Mouse (Mus musculus) spleen, postnatal 4 days (tissue): ENCODE measurements around the gene Gm12355.
A peak's percentile ranks its signal among the peaks of the same experiment; 100 is the strongest.

Experiments
- DNase-seq, 2 experiments: peaks; one replicate each; pipeline ENCODE4 v3.0.0; 2022; ENCODE audit warnings: low spot score in 2 of 2

Gene Gm12355

GRCm38 (mm10) chr11:98603953-98604352, 21.5 kb downstream of the Gm12355 start:
- peak in 1 of 2 experiments; percentile 25 for DNase-seq

GRCm38 (mm10) chr11:98602090-98602690, 23.3 kb downstream of the Gm12355 start:
- peak; percentile 57 to 78 for DNase-seq

DNA sequence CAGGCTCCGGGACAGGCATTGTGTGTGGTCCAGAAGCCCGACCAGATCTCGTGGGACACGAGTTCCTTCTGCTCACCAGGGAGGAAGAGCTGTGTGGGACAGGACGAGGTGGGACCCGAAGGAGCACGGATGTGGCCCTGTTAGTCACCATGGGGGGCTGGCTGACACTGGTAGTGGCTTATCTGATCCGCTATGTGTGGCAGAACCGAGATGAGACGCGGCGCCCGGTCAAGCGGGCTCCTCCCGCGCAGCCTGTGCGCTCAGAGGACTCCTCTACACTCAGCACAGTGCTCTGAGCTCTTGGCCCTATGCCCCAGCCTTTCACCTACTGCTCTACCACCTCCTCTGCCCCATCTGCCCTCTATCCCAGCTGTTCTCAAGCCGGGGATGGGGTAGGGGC, 26.2 kb downstream of the Gm12355 start:
- peak in 1 of 2 experiments; percentile 11 for DNase-seq

- DNase-seq, result peak in 1 of 2 experiments; percentile 11
Observed at GRCm38 (mm10) chr11:98598851-98599290, 26.6 kb downstream of the Gm12355 start.

DNA sequence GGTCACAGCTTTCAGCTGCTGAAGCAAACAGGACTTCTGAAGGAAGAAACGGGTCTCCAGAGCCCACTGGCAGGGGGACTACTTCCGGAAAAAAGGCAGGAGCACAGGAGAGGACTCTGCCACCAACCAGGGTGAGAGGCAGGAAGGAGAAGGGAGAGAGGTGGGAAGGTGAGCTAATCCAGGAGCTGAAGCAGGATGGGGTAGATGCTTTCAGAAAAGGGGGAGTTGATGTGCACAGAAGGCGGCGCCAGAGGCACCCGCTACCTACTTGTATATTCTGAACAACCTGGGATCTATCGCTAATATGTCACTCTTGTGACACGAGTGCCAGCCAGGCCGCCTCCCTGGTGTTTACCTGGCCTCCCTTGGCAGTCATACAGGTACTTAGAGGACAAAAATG, 27.5 kb downstream of the Gm12355 start, which contains the start of gene Lrrc3c:
Gene Lrrc3c, plus strand, starts transcription at position 301 of the 400 bp plus-strand sequence.
- DNase-seq, result no peak

DNA sequence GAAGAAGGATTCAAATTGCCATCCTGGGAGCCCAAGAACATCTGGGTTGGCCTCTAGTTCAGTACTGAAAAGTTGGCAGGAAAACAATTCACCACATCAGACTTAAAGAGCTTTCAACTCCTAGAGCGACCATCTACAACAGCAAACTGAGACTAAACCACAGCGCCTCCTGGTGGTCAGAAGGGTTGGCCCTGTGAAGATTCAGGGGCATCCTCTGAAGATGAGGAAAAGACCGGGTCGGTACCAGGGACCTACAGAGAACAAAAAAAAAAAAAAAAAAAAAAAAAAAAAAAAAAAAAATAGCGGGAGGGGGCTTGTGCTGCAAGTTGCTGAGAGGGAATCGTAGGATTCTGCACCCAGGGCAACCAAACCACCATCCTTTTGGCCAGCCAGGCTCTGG, 28.1 kb downstream of the Gm12355 start:
- peak; percentile 78 to 92 for DNase-seq

- DNase-seq, result no peak
Observed at GRCm38 (mm10) chr11:98595955-98596354, 29.5 kb downstream of the Gm12355 start.

GRCm38 (mm10) chr11:98595473-98595872, 30.0 kb downstream of the Gm12355 start:
- DNase-seq, result no peak

DNA sequence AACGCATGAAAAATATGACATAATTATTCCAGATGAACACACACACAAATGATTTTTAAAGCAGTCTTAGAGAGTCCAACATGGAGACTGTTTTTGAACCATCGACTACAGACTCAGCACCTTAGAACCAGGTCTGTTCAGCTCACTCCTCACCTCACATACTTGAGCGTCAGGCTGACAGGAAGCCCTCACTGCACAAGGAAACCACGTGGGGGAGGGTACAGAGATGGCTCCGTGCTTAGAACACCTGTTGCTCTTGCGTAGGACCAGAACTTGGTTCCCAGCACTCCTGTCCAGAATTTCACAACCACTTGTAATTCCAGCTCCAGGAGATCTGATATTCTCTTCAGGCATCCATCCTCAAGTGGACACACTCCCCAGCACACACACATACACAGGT, 30.4 kb downstream of the Gm12355 start:
- DNase-seq, result no peak

DNA sequence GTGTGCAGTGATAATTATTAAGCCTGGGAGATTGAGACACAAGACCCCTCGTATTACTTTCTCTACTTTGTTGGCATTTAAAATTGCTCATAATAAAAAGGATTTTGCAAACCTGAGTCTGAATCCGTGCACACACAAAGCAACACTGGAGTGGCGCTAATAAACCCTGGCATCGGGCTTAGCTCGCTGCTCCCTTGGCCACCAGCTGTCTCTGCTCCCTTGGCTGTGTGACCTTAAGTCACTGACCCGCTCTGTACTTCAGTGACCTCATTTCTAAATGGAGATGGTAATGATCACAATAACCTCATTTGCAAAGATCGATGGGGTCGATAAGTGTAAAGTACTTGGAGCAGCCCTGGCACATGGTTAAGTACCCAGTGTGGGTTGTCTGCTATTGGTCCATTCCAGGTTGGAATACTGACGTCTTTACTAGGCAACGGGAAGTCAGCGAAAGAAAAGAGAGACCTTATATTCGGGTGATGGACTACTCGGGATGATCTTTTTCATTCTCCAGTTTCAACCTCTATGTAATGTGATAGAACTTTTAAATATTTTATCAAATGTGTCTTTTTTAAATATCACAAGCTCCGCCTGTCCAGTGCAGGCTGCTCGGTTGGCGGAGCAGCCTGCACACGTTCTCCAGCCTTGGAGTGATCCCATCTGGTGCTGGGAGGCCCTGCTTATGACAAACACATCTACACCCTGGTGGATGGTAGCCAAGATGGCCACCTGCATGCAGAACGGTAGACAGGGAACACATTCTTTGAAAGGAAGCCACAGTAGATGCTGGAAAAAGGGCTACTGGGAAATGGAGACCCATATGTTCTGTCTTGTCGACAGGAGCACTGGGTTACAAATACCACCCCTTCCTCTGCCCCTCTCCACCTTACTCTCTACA, 34.7 kb downstream of the Gm12355 start:
- no peak for DNase-seq

- DNase-seq, result no peak
Observed at GRCm38 (mm10) chr11:98589306-98589705, 36.2 kb downstream of the Gm12355 start.

DNA sequence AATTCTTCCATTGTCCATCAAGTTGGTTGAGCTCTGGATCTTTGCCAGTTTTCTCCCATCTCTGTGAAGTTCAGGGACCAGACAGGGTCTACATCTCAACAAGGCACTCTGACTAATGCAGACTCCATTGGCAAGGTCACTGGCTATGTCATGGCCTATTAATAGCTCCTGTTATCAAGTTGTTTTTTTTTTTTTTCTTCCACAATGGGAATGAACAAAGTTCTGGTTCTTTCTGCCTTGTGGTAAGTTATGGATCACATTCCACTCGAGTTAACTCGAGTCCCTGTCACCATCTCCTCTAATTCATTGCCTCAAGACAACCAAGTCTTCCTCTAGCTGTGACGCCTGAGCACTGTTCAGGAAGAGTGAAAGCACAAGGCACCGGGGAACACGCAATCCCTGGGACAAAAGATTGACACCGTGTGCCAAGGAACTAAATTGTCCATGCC, 36.6 kb downstream of the Gm12355 start:
- no peak for DNase-seq

DNA sequence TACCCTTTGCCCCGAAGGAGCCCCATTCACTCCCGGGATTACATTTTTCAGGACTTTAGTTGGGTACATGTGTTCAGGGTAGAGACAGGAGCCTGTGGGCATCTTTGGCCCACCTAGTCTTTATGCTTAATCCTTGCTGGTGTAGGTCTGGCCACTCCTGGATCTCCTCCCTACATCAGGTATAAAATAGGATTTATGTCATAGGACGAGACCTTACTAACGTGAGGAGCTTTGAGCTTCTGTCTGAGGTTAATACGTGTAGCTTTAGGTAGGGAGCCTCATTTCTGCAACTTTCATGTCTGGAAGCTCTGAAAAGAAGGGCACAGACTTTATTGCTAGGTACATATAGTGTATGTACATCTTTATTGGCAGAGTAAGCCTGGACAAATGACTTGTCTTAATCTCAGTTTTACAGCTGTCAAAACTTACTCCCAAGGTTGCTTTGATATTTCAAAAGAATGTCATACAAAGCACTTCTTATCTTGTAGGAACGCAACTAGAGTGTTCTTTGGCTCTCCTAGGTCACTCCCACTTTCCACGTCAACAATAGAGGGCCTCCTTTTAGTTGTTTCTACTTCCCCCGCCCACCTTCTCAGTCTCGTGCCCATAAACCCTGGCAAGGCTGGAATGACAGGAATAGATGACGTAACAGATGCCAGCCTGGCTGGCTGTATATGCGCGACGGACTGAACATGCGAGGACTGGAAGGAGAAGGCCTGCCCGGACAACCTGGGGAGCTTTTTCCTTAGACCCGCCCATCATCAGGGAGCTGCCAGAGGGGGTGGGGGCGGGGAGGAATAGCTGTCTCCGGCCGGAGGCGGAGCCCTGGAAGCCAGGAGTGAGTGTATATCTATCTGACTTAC, 37.5 kb downstream of the Gm12355 start:
- peak; percentile 70 to 80 for DNase-seq

- DNase-seq, result peak; percentile 98 to 99
Observed at GRCm38 (mm10) chr11:98586892-98587563, 38.4 kb downstream of the Gm12355 start, which contains the start of gene Ormdl3. TSS of gene Ormdl3 (minus strand) at chr11:98587368.

DNA sequence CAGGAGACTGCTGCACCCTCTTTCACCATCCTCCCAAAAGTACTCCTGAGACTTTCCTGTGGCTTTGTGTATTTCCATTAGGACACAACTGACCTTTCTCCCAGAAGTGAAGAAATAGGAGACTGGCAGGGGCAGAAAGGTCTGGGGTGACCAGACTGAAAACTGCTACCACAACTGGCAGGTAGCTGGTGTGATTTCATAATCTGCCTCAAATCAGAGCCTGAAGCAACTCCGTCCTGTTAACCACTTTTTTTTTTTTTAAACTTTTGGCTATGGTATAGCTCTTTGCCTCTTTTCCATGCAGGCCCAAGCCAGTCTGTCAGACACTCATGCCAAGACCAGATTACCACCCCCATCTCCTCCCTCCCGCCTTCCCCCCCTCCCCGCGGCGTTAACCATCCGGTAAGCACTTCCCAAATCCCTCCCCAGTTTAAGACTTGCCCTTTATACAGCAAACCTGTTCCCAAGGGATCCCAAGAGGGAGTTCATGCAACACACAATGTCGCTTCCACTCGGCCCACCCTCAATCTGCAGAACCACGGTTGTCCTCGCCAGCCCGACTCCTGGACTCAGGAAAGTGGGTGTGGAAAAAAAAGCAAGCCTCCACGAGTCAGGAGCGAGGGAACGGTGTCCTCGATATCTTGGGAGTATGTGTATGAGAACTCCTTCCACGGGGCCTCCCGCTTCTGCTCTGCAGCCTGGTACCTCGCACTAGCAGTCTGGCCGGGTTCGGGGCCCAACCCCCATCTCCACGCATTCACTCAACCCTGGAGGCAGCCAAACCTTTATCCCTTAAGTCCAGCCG, 39.2 kb downstream of the Gm12355 start:
- peak in 1 of 2 experiments; percentile 71 for DNase-seq

DNA sequence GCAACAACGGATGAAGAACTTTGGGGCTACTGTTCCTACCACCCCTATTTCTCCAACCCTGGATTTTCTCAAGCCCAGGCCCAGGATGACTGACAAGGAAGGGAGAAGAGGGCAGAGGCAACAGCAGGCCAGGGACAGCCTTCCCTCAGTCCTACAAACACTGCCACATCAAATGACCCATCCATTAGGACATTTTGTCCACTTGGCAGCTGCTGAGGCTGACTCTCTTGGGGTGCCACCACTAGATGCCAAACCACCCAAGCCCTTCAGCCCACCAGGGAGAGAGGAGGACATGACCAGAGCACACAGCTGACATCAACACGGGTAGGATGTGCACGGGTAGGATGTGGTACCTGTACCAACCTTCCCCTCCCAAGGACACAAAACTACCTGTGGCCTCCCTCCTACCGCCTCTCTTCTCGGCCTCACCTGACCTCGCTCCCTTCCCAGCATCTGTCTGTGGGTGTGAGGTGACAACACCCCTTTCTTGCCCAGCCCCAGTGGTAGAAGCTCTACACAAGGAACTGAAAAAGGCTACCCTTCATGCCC, 40.8 kb downstream of the Gm12355 start:
- no peak for DNase-seq

DNA sequence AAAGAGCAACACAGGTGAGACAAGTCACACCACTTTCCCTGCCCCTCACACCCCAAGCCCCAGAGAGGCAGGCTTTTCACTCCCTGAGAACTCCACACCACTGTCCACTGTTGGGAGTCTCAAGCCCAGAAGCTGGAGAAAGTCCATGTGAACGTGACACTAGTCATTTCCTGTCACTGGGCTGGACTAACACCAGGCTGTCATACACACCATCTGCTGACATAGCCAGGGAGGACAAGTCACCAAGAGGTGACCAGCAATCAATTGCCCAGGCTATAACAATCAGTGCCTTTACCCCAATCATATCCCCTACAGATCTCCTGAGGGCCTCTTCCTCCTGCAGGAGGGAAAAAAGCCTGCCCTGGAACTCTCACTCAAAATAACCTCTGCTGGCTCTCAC, 41.3 kb downstream of the Gm12355 start:
- DNase-seq, result no peak

DNA sequence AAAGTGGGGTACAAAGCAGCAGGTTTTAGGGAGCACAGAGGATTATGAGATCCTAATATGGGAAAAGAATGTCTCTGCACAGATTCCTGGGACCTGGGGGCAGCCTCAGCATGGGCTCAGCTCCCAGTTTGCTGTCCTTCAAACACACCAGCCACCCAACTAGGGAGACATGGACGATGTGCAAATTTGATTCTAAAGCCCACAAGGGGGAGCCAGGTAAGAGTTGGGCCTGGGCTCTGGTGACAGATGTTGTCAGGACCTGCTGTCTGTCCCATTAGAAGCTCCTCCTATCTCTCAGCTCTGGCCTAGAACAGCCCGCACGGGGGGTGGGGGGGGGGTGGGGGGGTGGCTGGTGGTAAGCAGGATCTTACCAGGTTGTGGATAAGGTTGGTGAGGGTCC, 41.9 kb downstream of the Gm12355 start:
- DNase-seq, result peak; percentile 64 to 81

- peak; percentile 77 to 83 for DNase-seq
Observed at GRCm38 (mm10) chr11:98583265-98583552, 42.3 kb downstream of the Gm12355 start.

DNA sequence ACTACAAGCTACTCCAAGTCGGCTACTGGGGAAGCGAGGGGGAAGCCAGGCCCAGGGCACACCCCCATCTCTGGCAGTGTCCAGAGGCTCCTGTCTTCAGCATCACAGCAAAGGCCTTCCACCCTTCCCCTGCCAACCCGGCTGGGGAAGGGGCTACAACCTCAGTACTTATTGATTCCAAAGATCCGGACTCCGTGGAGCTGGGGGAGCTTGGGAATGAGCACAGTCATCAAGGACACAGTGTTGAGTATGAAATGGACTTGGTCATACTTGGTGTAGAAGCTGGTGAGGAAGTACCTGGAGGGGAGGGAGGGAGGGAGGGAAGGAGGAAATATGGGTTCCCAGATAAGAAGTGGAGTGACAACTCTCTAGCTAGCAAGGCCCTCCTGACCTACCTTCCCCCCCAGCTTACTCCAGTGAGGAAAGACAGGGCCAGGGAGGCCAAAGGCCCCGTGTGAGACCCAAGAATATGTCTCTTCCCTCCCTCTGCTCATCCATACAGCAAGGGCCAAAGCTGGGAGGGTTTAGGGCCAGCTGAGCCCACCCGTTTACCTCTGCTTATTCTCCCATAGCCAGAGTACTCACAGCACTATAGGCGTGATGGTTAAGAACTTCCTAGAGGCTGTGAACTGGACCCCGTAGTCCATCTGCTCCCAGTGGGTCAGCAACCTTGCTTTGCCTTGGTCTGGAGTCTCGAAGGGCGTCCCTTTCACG, 42.8 kb downstream of the Gm12355 start:
- peak; percentile 61 to 77 for DNase-seq
